Mouse (Mus musculus) G1E (cell line): ENCODE results near the gene Gkap1.

ENCODE experiments used
- CTCF ChIP-seq: IDR thresholded peaks from 2 replicates; pipeline ENCODE4 v1.5.1; 2012; ENCODE audit warnings: low read depth, low read length, inconsistent platforms, mixed read lengths
- GATA1 ChIP-seq: IDR thresholded peaks from 2 replicates; pipeline ENCODE4 v1.6.1; 2012; ENCODE audit warnings: borderline replicate concordance, low read length, inconsistent platforms, mixed read lengths
- GATA2 ChIP-seq: IDR thresholded peaks from 2 replicates; pipeline ENCODE4 v1.6.1; 2012; ENCODE audit warnings: low read depth, low read length, inconsistent platforms, borderline replicate concordance
- TAL1 ChIP-seq: conservative IDR thresholded peaks from 2 replicates; pipeline ENCODE4 v1.6.1; 2012; ENCODE audit warnings: low read depth, low read length, inconsistent platforms, mixed read lengths

DNA sequence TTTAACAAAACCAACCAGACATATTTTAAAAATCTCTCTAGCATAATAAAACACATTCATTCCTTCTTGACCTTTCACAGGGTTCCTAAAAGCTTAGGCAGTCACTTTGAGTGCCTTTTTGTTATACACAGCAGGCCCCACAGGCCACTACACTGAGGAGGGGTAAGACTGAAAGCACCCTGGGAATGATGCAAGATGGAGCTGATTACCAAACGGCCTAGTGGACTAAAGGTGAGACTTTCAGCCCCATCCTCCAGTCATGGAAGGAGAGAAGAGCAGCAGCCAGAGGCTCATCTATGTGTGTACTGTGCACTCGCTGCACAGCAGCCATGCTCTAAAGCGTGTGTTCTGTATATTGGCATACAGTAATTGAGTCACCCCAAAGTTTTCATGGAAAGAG is 80.6 kb downstream of the Gkap1 start:
- TF ChIP-seq CTCF (no peak), GATA1 (no peak), GATA2 (no peak), TAL1 (no peak)
